Mouse (Mus musculus): ENCODE measurements around the gene Slc47a2. TPM values are rescaled to one million over a fixed set of nuclear protein-coding genes. Genes with fewer than 3 reads are reported as not detected.

Gene Slc47a2
- total and polyA plus RNA-seq, 3 experiments: 0.15 to 0.25 TPM; not detected in 1

- Histone ChIP-seq H3K9me3 (replicated peaks; ENCODE audit: insufficient read depth, low read length) (no peaks in the 10 kb centered on the region), H3K36me3 (ENCODE audit: control insufficient read depth in 1 of 2, insufficient read depth in 2 of 2, low read length in 2 of 2) (peaks cover 0 to 4% of the 10 kb centered on the region in 2 experiments; a peak in 2 of 4 replicates), H3K27me3 (ENCODE audit: control insufficient read depth in 1 of 2, insufficient read depth in 2 of 2, low read length in 2 of 2) (no peaks in the 10 kb centered on the region), H3K27ac (ENCODE audit: control insufficient read depth, low read depth, low read length) (no peak overlapping the region), H3K79me2 (ENCODE audit: control insufficient read depth, insufficient read depth, low read length, poor library complexity) (no peaks in the 10 kb centered on the region), H3K9ac (ENCODE audit: control insufficient read depth, low read depth, low read length, poor library complexity, severe bottlenecking) (no peak overlapping the region), H3K4me3 (ENCODE audit: control insufficient read depth in 1 of 2, insufficient read depth in 1 of 2, low read depth in 2 of 2, low read length in 2 of 2) (no peak overlapping the region), H3K4me1 (ENCODE audit: control insufficient read depth in 1 of 2, insufficient read depth in 2 of 2, low read length in 2 of 2) (0 out of 4 replicates have a peak, but pooled peaks cover 2 to 3% of the 10 kb centered on the region in 2 experiments)
- DNase-seq (ENCODE audit: low read depth, low spot score): no peak
- TF ChIP-seq POLR2A (IDR thresholded peaks at IDR 0.05; ENCODE audit: control insufficient read depth in 1 of 2, insufficient read depth in 1 of 2, low read depth in 1 of 2, low read length in 2 of 2, poor library complexity in 1 of 2): no peak
- TF ChIP-seq MYB (IDR thresholded peaks at IDR 0.05; ENCODE audit: low read depth, low read length): no peak
- TF ChIP-seq GATA1 (IDR thresholded peaks at IDR 0.05; ENCODE audit: low read depth, low read length): no peak
- TF ChIP-seq TAL1 (IDR thresholded peaks at IDR 0.05; ENCODE audit: low read length): no peak
- TF ChIP-seq ETS1 (IDR thresholded peaks at IDR 0.05; ENCODE audit: low read depth, low read length): no peak
- TF ChIP-seq MEF2A (IDR thresholded peaks at IDR 0.05; ENCODE audit: extremely low read depth, insufficient replicate concordance, low read depth, low read length, poor library complexity, severe bottlenecking): no peak
- no peak for TF ChIP-seq UBTF (IDR thresholded peaks at IDR 0.05; ENCODE audit: borderline replicate concordance, insufficient read depth, low read depth, low read length)
- TF ChIP-seq ZNF384 (IDR thresholded peaks at IDR 0.05; ENCODE audit: low read depth, low read length): no peak
- no peak for TF ChIP-seq MYC (IDR thresholded peaks at IDR 0.05; ENCODE audit: low read depth, low read length)
- no peak for TF ChIP-seq BHLHE40 (IDR thresholded peaks at IDR 0.05; ENCODE audit: borderline replicate concordance, low read depth, low read length)
- TF ChIP-seq MXI1 (IDR thresholded peaks at IDR 0.05; ENCODE audit: low read depth, low read length): no peak
- no peak for TF ChIP-seq RCOR1 (IDR thresholded peaks at IDR 0.05; ENCODE audit: low read depth, low read length)
- no peak for TF ChIP-seq ELF1 (IDR thresholded peaks at IDR 0.05; ENCODE audit: low read depth, low read length)
- TF ChIP-seq RAD21 (IDR thresholded peaks at IDR 0.05; ENCODE audit: low read depth, low read length): no peak
- TF ChIP-seq NELFE (IDR thresholded peaks at IDR 0.05; ENCODE audit: low read depth, low read length): no peak
- no peak for TF ChIP-seq CTCF (IDR thresholded peaks at IDR 0.05 in 2 of 3, conservative IDR thresholded peaks at IDR 0.05 in 1 of 3; ENCODE audit: control insufficient read depth in 1 of 3, insufficient read depth in 1 of 3, low read depth in 2 of 3, low read length in 3 of 3, poor library complexity in 1 of 3, severe bottlenecking in 1 of 3)
- no peak for TF ChIP-seq ZKSCAN1 (IDR thresholded peaks at IDR 0.05; ENCODE audit: low read depth, low read length)
- TF ChIP-seq TCF12 (IDR thresholded peaks at IDR 0.05; ENCODE audit: low read depth, low read length): no peak
- TF ChIP-seq POLR2AphosphoS5 (IDR thresholded peaks at IDR 0.05; ENCODE audit: borderline replicate concordance, low read depth, low read length): no peak
- TF ChIP-seq TBP (IDR thresholded peaks at IDR 0.05; ENCODE audit: low read depth, low read length): no peak
These were observed 32.3 kb downstream of the Slc47a2 start for GRCm38 (mm10) chr11:61310321-61310720.

DNA sequence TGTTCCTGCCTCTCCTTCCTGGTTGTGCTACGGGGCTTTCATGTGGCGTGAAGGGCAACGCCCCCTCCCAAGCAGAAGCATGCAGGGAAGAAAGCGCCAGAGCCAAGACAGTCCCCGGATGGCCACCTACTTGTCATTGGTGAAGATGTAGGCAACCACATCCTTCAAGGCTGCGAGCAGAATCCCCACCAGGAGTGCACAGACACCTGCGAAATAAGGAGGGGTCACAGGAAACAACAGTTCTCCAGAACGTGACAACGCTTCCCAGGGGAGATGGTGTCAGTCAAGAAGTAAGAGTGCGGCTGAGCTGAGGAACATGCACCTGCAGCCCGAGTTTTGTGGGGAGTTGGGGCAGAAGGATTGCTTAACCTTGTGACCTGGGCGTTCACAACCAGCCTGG is 32.8 kb downstream of the Slc47a2 start:
- Histone ChIP-seq H3K9ac (ENCODE audit: control insufficient read depth, low read depth, low read length, poor library complexity, severe bottlenecking) (no peak overlapping the region), H3K4me1 (ENCODE audit: control insufficient read depth in 1 of 2, insufficient read depth in 2 of 2, low read length in 2 of 2) (0 out of 4 replicates have a peak, but pooled peaks cover 2 to 3% of the 10 kb centered on the region in 2 experiments), H3K27ac (ENCODE audit: control insufficient read depth, low read depth, low read length) (no peak overlapping the region), H3K79me2 (ENCODE audit: control insufficient read depth, insufficient read depth, low read length, poor library complexity) (no peaks in the 10 kb centered on the region), H3K4me3 (ENCODE audit: control insufficient read depth in 1 of 2, insufficient read depth in 1 of 2, low read depth in 2 of 2, low read length in 2 of 2) (no peak overlapping the region), H3K36me3 (ENCODE audit: control insufficient read depth in 1 of 2, insufficient read depth in 2 of 2, low read length in 2 of 2) (peaks cover 0 to 4% of the 10 kb centered on the region in 2 experiments; a peak in 2 of 4 replicates), H3K9me3 (replicated peaks; ENCODE audit: insufficient read depth, low read length) (no peaks in the 10 kb centered on the region), H3K27me3 (ENCODE audit: control insufficient read depth in 1 of 2, insufficient read depth in 2 of 2, low read length in 2 of 2) (no peaks in the 10 kb centered on the region)
- TF ChIP-seq ELF1 (IDR thresholded peaks at IDR 0.05; ENCODE audit: low read depth, low read length): no peak
- no peak for TF ChIP-seq CHD2 (IDR thresholded peaks at IDR 0.05; ENCODE audit: low read length)
- no peak for TF ChIP-seq UBTF (IDR thresholded peaks at IDR 0.05; ENCODE audit: borderline replicate concordance, insufficient read depth, low read depth, low read length)
- no peak for TF ChIP-seq MAFK (IDR thresholded peaks at IDR 0.05; ENCODE audit: borderline replicate concordance, low read depth, low read length)
- no peak for TF ChIP-seq EP300 (IDR thresholded peaks at IDR 0.05; ENCODE audit: low read depth in 1 of 2, low read length in 2 of 2)
- no peak for TF ChIP-seq CTCF (IDR thresholded peaks at IDR 0.05 in 2 of 3, conservative IDR thresholded peaks at IDR 0.05 in 1 of 3; ENCODE audit: control insufficient read depth in 1 of 3, insufficient read depth in 1 of 3, low read depth in 2 of 3, low read length in 3 of 3, poor library complexity in 1 of 3, severe bottlenecking in 1 of 3)
- no peak for TF ChIP-seq ZC3H11A (IDR thresholded peaks at IDR 0.05; ENCODE audit: low read depth, low read length)
- DNase-seq (ENCODE audit: low read depth, low spot score): no peak

Measured in MEL (cell line).